Mouse (Mus musculus) kidney, embryonic 14.5 days (tissue): ENCODE results near the gene Gm49396. TPM values are rescaled to one million over a fixed set of nuclear protein-coding genes. Genes with fewer than 3 reads are reported as not detected.

Experiments
- ATAC-seq: fragments of 200-750 bp; cut with Nextera tagmentation; 2 replicates; pipeline ENCODE4 v1.8.0; 2017; ENCODE audit warnings: moderate number of reproducible peaks, mild to moderate bottlenecking, moderate TSS enrichment, moderate library complexity; ENCODE audit not compliant: low FRiP score, low TSS enrichment
- H3K27ac ChIP-seq: fragments of 300-500 bp; sonication (generic); 2 replicates; pipeline ENCODE4 v1.5.1; 2014; ENCODE audit warnings: low read depth, mild to moderate bottlenecking, low read length, moderate library complexity, mixed read lengths
- H3K27me3 ChIP-seq: fragments of 300-500 bp; sonication (generic); 2 replicates; pipeline ENCODE4 v1.6.1; 2014; ENCODE audit warnings: mild to moderate bottlenecking, low read length; ENCODE audit not compliant: control insufficient read depth, insufficient read depth
- H3K36me3 ChIP-seq: fragments of 300-500 bp; sonication (generic); 2 replicates; pipeline ENCODE4 v1.6.1; 2014; ENCODE audit warnings: low read length, mixed read lengths; ENCODE audit not compliant: control insufficient read depth, insufficient read depth
- H3K4me1 ChIP-seq: fragments of 300-500 bp; sonication (generic); 2 replicates; pipeline ENCODE4 v1.6.1; 2014; ENCODE audit warnings: low read length, mixed read lengths; ENCODE audit not compliant: control insufficient read depth, insufficient read depth
- H3K4me2 ChIP-seq: fragments of 300-500 bp; sonication (generic); replicated peaks from 2 replicates; pipeline ENCODE4 v1.6.1; 2014; ENCODE audit warnings: low read depth, mild to moderate bottlenecking, low read length
- H3K4me3 ChIP-seq: fragments of 300-500 bp; sonication (generic); 2 replicates; pipeline ENCODE4 v1.5.1; 2014; ENCODE audit warnings: mild to moderate bottlenecking, low read length
- H3K9ac ChIP-seq: fragments of 300-500 bp; sonication (generic); 2 replicates; pipeline ENCODE4 v1.6.1; 2014; ENCODE audit warnings: low read depth, mild to moderate bottlenecking, low read length, moderate library complexity
- H3K9me3 ChIP-seq: fragments of 300-500 bp; sonication (generic); 2 replicates; pipeline ENCODE4 v1.6.1; 2016; ENCODE audit warnings: low read length; ENCODE audit not compliant: control insufficient read depth
- WGBS: fragments of 180-500 bp; shearing (Covaris S2); extraction: QIAGEN DNeasy Blood & Tissue Kit; methylation state at CpG from one replicate; pipeline ENCODE4 v1.1.7; 2014; 5-methylcytosine and 5-hydroxymethylcytosine counted together
- polyA plus RNA-seq: library from polyadenylated mRNA; unstranded; fragments of >200 nt; fragmentation: Nextera tagmentation; extraction: Ambion mirVana; gene quantifications from 2 replicates; pipeline ENCODE4 v1.2.1, GENCODE M21; 2014

Gene Gm49396
- polyA plus RNA-seq, 1 experiment from 2014 or later = 11.3 TPM

DNA sequence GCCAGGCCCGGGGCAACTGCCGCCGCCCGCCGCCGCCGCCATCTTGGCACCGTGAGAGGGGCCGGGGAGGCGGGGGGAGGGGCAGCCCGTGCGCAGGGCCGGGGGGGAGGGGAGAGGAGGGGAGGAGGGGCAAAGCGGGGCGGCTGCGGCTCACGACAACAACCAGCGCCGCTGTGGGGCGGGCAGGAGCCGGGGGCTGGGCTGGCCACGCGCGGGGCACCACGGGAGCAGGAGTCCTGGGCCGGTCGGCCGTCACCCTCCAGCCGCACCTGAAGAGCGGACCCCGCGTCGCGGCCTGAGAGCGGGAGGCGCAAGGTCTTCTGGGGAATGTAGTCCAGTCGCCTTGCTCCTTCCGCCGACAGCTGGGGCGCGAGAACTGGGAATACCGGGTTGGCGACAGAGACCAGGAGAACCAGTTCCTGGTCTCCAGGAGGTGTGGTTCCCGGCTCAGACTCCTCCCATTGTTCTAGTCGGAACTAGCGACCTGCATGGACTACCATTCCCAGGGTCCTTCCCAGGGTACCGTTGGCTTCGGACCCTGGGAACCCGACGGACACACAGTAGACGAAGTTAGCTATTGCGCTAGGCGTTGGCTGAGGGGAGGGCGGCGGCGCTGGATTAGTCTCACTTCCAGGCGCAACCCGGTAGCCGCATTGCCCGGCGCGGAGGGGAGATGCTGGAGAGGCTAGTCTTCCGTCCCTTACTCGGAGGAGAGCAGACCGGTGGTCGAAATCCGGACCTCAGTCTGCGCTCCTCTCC is 25.7 kb downstream of the Gm49396 start, which contains the start of gene Kmt2b:
Kmt2b (minus strand) TSS at position 51 of the 759 bp plus-strand sequence.
- peaks cover 31% of the 10 kb centered on the region for H3K36me3 ChIP-seq
- peaks cover 11% of the 10 kb centered on the region for H3K4me1 ChIP-seq
- peak; percentile 97 for ATAC-seq
- under 1% methylated on average over 54 of the region's 68 CpGs for WGBS
- peak within 1 kb of the TSS; percentile 89 for H3K27ac ChIP-seq
- no peaks in the 10 kb centered on the region for H3K9me3 ChIP-seq
- H3K4me2 ChIP-seq = peak within 1 kb of the TSS; percentile 74
- H3K4me3 ChIP-seq = peak within 1 kb of the TSS; percentile 96
- H3K27me3 ChIP-seq = no peaks in the 10 kb centered on the region
- peak within 1 kb of the TSS; percentile 95 for H3K9ac ChIP-seq

GRCm38 (mm10) chr7:30589435-30590301 is 26.5 kb downstream of the Gm49396 start:
- Histone ChIP-seq H3K9ac (peak overlapping the region; percentile 95), H3K4me1 (peaks cover 11% of the 10 kb centered on the region)
- peak; percentile 68 for ATAC-seq

GRCm38 (mm10) chr7:30590927-30591604 is 27.9 kb downstream of the Gm49396 start:
- 91% methylated on average over 9 of the region's 9 CpGs for WGBS

More at GRCm38 (mm10) chr7:30589435-30590301, 26.5 kb downstream of the Gm49396 start:
- H3K27me3 ChIP-seq = no peaks in the 10 kb centered on the region
- 22% methylated on average over 40 of the region's 40 CpGs for WGBS
- peak overlapping the region; percentile 89 for H3K27ac ChIP-seq
- peak overlapping the region; percentile 96 for H3K4me3 ChIP-seq
- peak overlapping the region; percentile 66 for H3K4me2 ChIP-seq
- H3K9me3 ChIP-seq = no peaks in the 10 kb centered on the region
- H3K36me3 ChIP-seq = peaks cover 23% of the 10 kb centered on the region

DNA sequence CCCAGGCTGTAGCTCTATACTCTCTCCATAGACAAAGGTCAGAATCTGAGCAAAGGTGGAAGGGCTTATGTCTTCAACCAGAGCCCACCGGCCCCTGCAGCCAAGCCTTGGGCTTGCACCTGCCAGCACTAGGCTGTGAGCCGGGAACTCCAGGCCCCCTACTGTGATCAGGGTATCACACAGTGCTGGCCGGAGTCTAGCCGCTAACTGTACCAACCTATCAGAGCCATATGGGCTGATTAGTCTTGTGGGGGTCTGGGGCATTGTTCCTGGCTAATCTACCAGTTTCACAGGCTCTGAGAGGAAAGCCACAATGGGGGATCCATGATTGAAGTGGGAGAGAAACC is 28.4 kb downstream of the Gm49396 start:
- no peak overlapping the region for H3K9ac ChIP-seq
- WGBS = 63% methylated on average over 4 of the region's 4 CpGs
- no peak overlapping the region for H3K4me3 ChIP-seq

More at GRCm38 (mm10) chr7:30590927-30591604, 27.9 kb downstream of the Gm49396 start:
- H3K4me3 ChIP-seq = no peak overlapping the region
- ATAC-seq = no peak
- H3K4me2 ChIP-seq = no peak overlapping the region
- no peaks in the 10 kb centered on the region for H3K27me3 ChIP-seq
- H3K36me3 ChIP-seq = peaks cover 10% of the 10 kb centered on the region; the same call in 1 of the 2 replicates
- H3K4me1 ChIP-seq = peaks cover 11% of the 10 kb centered on the region
- H3K9ac ChIP-seq = no peak overlapping the region
- H3K27ac ChIP-seq = no peak overlapping the region
- no peaks in the 10 kb centered on the region for H3K9me3 ChIP-seq

GRCm38 (mm10) chr7:30592772-30593423 is 29.8 kb downstream of the Gm49396 start:
- ATAC-seq = no peak

More for the DNA sequence above, 28.4 kb downstream of the Gm49396 start:
- no peak for ATAC-seq
- Histone ChIP-seq H3K27me3 (no peaks in the 10 kb centered on the region), H3K4me1 (peaks cover 11% of the 10 kb centered on the region), H3K27ac (no peak overlapping the region), H3K9me3 (no peaks in the 10 kb centered on the region), H3K4me2 (no peak overlapping the region), H3K36me3 (peaks cover 4% of the 10 kb centered on the region; the same call in 1 of the 2 replicates)

DNA sequence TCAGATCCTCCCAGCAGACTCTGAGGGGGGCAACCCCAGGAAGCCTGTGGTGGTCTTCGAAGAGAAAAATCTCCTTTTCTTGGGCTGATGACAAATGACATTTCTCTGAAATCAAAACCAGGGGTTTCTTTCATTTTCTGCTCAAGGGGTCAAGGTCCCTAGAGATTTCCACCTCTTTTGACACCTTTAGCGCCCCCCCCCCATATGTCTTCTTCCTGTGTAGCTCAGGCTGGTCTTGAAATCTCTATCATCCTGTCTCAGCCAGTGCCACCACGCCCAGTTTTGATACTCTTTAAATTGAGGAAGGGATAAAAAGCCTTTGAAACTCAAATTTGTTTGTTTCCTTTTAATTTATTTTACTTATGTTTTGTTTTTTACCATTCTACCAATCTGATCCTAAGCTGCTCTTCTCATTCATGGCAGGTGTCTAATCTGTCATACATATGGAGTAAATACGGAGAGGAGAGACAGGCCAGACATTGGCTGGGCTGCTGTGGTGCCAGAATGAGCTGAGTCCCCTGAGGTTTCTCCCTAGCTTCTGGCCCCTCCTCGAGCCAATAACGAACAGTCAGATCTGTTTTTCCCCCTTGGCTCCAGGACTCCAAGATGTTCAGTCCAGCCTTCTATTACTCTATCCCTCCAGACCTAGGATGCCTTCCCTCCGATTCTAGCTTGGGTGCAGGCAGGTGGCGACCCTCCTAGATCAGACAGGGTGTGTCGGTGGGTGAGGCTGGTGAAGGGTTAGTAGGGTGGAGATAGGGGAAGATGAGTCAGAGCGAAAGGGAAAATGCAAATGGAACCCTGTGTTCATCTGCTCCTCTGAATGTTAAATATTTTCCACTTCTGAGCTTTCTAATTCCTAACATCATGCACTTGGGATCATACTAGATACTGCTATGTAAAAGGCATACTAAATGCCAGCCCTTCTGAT is 30.7 kb downstream of the Gm49396 start:
- Histone ChIP-seq H3K27me3 (no peaks in the 10 kb centered on the region), H3K4me2 (no peak overlapping the region), H3K9ac (no peak overlapping the region), H3K27ac (no peak overlapping the region), H3K9me3 (no peaks in the 10 kb centered on the region), H3K4me1 (peaks cover 3% of the 10 kb centered on the region; the same call in 1 of the 2 replicates), H3K36me3 (no peaks in the 10 kb centered on the region), H3K4me3 (no peak overlapping the region)
- 76% methylated on average over 10 of the region's 10 CpGs for WGBS
- no peak for ATAC-seq

More at GRCm38 (mm10) chr7:30592772-30593423, 29.8 kb downstream of the Gm49396 start:
- Histone ChIP-seq H3K27me3 (no peaks in the 10 kb centered on the region), H3K4me3 (no peak overlapping the region), H3K9me3 (no peaks in the 10 kb centered on the region), H3K4me1 (peaks cover 3% of the 10 kb centered on the region; the same call in 1 of the 2 replicates), H3K4me2 (no peak overlapping the region), H3K36me3 (no peaks in the 10 kb centered on the region), H3K27ac (no peak overlapping the region), H3K9ac (no peak overlapping the region)
- WGBS = 40% methylated on average over 5 of the region's 5 CpGs

- H3K9ac ChIP-seq = no peak overlapping the region
- H3K27me3 ChIP-seq = no peaks in the 10 kb centered on the region
- 59% methylated on average over 4 of the region's 4 CpGs for WGBS
- H3K9me3 ChIP-seq = no peaks in the 10 kb centered on the region
- no peaks in the 10 kb centered on the region for H3K36me3 ChIP-seq
- no peak overlapping the region for H3K4me3 ChIP-seq
- no peak overlapping the region for H3K27ac ChIP-seq
- H3K4me2 ChIP-seq = no peak overlapping the region
- no peak for ATAC-seq
- H3K4me1 ChIP-seq = peaks cover 3% of the 10 kb centered on the region; the same call in 1 of the 2 replicates
Observed at GRCm38 (mm10) chr7:30594510-30595024, 31.4 kb downstream of the Gm49396 start.
